Comparison of ENCODE assay signal across 9 mouse cellular contexts in the genomic region with DNA sequence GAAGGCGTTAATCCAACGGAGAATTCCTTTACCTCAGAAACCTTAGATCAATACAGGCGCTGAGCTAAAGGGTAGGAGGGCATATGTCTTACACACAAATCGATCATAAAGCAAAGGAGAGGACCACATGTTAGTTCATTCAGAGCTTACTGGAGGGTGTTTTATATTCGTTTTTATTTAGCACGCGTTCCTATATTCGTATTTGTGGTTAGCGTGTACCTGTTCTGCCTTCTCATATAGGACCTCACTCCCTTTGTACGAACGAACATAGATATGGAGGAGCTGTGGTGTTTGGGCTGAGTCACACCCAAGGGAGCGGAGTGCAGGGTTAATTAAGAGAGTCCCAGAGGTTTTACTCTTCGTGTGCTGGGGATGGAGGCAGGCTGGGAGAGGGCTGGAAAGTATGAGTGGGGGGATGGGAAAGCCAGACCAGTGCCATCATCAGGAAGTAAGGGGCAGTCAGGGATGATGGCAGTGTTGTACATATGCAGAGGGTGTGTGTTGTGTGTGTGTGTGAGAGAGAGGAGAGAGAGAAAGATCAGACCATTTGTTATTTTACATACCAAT. TPM values are rescaled to one million over a fixed set of nuclear protein-coding genes. Genes with fewer than 3 reads are reported as not detected.
DNase-seq lines count a peak whose midpoint lies in the region; ATAC-seq and TF ChIP-seq lines count a peak whose summit lies in the region.
"Had no signal": no experiment of that assay in that cellular context is flagged by ENCODE, and none has a peak within 500 bp of the region (broad histone marks: within the 10 kb centered on the region; RNA-seq: fewer than 3 reads in every experiment).

No protein-coding gene starts in this region.

- H3K27ac ChIP-seq in gastrocnemius, adult 2 months: no peak overlapping the region
- no peak overlapping the region for H3K27ac ChIP-seq in neural tube, embryonic 12.5 days
- H3K27ac ChIP-seq in liver, embryonic 15.5 days (replicated peaks): peak overlapping the region; percentile 41; the same call in 1 of the 2 replicates

- no peak for DNase-seq in gastrocnemius, adult 2 months
- DNase-seq in gastrocnemius, postnatal 10 days: no peak
- DNase-seq in neural tube, embryonic 10.5 days (ENCODE audit: extremely low spot score, low spot score): no peak
- no peak for DNase-seq in thymus, adult 18-20 months
- DNase-seq in kidney, postnatal 4 days: no peak
- DNase-seq in adrenal gland, adult 8-10 months: no peak

- ATAC-seq in neural tube, embryonic 12.5 days (ENCODE audit: low FRiP score, low read depth): no peak
- ATAC-seq in liver, embryonic 15.5 days (ENCODE audit: insufficient read depth): no peak

- no peaks in the 10 kb centered on the region for H3K9me3 ChIP-seq in neural tube, embryonic 12.5 days
- H3K9me3 ChIP-seq in liver, embryonic 15.5 days (replicated peaks): no peaks in the 10 kb centered on the region

- 70% methylated on average over 13 of the region's 13 CpGs for WGBS in neural tube, embryonic 12.5 days
- 60% methylated on average over 13 of the region's 13 CpGs for WGBS in liver, embryonic 15.5 days (ENCODE audit: insufficient replicate concordance)

- intact Hi-C loops in gastrocnemius, adult 2 months (cut with DNase I): no loop called here

- H3K4me1 ChIP-seq in neural tube, embryonic 12.5 days: peaks cover 8% of the 10 kb centered on the region; the same call in 1 of the 2 replicates
- 0 out of 2 replicates have a peak, but pooled peaks cover 3% of the 10 kb centered on the region for H3K4me1 ChIP-seq in liver, embryonic 15.5 days (replicated peaks)

- TF ChIP-seq CTCF in gastrocnemius, adult 2 months (IDR thresholded peaks at IDR 0.05): no peak

- peak overlapping the region; percentile 12; the same call in 1 of the 2 replicates for H3K4me2 ChIP-seq in neural tube, embryonic 12.5 days (replicated peaks)
- H3K4me2 ChIP-seq in liver, embryonic 15.5 days: peak overlapping the region; percentile 43

- H3K27me3 ChIP-seq in neural tube, embryonic 12.5 days (replicated peaks): no peaks in the 10 kb centered on the region
- H3K27me3 ChIP-seq in liver, embryonic 15.5 days: no peaks in the 10 kb centered on the region

- H3K9ac ChIP-seq in neural tube, embryonic 12.5 days: no peak overlapping the region
- no peak overlapping the region for H3K9ac ChIP-seq in liver, embryonic 15.5 days

- no peaks in the 10 kb centered on the region for H3K36me3 ChIP-seq in neural tube, embryonic 12.5 days
- no peaks in the 10 kb centered on the region for H3K36me3 ChIP-seq in liver, embryonic 15.5 days (replicated peaks)

- peak overlapping the region; percentile 32; the same call in 1 of the 2 replicates for H3K4me3 ChIP-seq in gastrocnemius, adult 2 months
- H3K4me3 ChIP-seq in neural tube, embryonic 12.5 days: no peak overlapping the region
- peak overlapping the region; percentile 22; the same call in 1 of the 2 replicates for H3K4me3 ChIP-seq in liver, embryonic 15.5 days (replicated peaks)
- H3K4me3 ChIP-seq: myocyte had no signal

RNA-seq across cellular contexts. Expression of a gene that starts 23.5 kb away (rescaled TPM):
- 1 to 10 TPM in 1 of 2 experiments, under 1 TPM in 1; 0.95 to 1.7 TPM for total RNA-seq in gastrocnemius, adult 2 months (2021)
- total RNA-seq in gastrocnemius, postnatal 10 days (2021): 1 to 10 TPM; 2.3 to 3.1 TPM
- polyA plus RNA-seq in neural tube, embryonic 12.5 days (2016; fragmentation: Nextera tagmentation; extraction: Ambion mirVana): 13.3 and 15.4 TPM in 2 replicates
- 0.56 and 0.86 TPM in 2 replicates for polyA plus RNA-seq in liver, embryonic 15.5 days (2015; fragmentation: Nextera tagmentation; extraction: Ambion mirVana)
- total RNA-seq in adrenal gland, adult 8-10 months (2022): 10 to 100 TPM; 10.9 to 21.2 (median 13.8) TPM
